Mouse (Mus musculus): Measurements from ENCODE around the gene Fam208a.

The Fam208a gene

GRCm38 (mm10) chr14:27428573-27428972 lies at the start of gene Fam208a:
Gene Fam208a (plus strand): TSS chr14:27428834.
- DNase-seq = peak; percentile 97 to 98

- no peak for DNase-seq
Measured at GRCm38 (mm10) chr14:27379404-27379803, 49.2 kb upstream of the Fam208a start.

GRCm38 (mm10) chr14:27381459-27381858 lies 47.2 kb upstream of the Fam208a start:
- DNase-seq = no peak

- no peak for DNase-seq
Measured at GRCm38 (mm10) chr14:27383321-27383830, 45.3 kb upstream of the Fam208a start.

- DNase-seq = no peak
Measured at GRCm38 (mm10) chr14:27384143-27384542, 44.5 kb upstream of the Fam208a start.

- DNase-seq = no peak
Measured at GRCm38 (mm10) chr14:27388616-27389015, 40.0 kb upstream of the Fam208a start.

GRCm38 (mm10) chr14:27389722-27390121 lies 38.9 kb upstream of the Fam208a start:
- DNase-seq = no peak

- DNase-seq = no peak
Measured at GRCm38 (mm10) chr14:27390663-27391062, 38.0 kb upstream of the Fam208a start.

- DNase-seq = no peak
Measured at GRCm38 (mm10) chr14:27391776-27392308, 36.8 kb upstream of the Fam208a start.

- no peak for DNase-seq
Measured at GRCm38 (mm10) chr14:27392660-27393059, 36.0 kb upstream of the Fam208a start.

GRCm38 (mm10) chr14:27393806-27394205 lies 34.8 kb upstream of the Fam208a start:
- no peak for DNase-seq

- no peak for DNase-seq
Measured at GRCm38 (mm10) chr14:27396424-27396823, 32.2 kb upstream of the Fam208a start.

GRCm38 (mm10) chr14:27397526-27397925 lies 31.1 kb upstream of the Fam208a start:
- DNase-seq = peak in 1 of 2 experiments; percentile 32

GRCm38 (mm10) chr14:27400495-27400894 lies 28.1 kb upstream of the Fam208a start:
- DNase-seq = no peak

GRCm38 (mm10) chr14:27401717-27402278 lies 26.8 kb upstream of the Fam208a start:
- DNase-seq = no peak

GRCm38 (mm10) chr14:27402332-27403250 lies 26.0 kb upstream of the Fam208a start:
- no peak for DNase-seq

GRCm38 (mm10) chr14:27405452-27405851 lies 23.2 kb upstream of the Fam208a start:
- DNase-seq = no peak

GRCm38 (mm10) chr14:27405947-27406346 lies 22.7 kb upstream of the Fam208a start:
- DNase-seq = no peak

GRCm38 (mm10) chr14:27408240-27408639 lies 20.4 kb upstream of the Fam208a start:
- DNase-seq = no peak

GRCm38 (mm10) chr14:27409662-27410061 lies 19.0 kb upstream of the Fam208a start:
- DNase-seq = no peak

- no peak for DNase-seq
Measured at GRCm38 (mm10) chr14:27411492-27411891, 17.1 kb upstream of the Fam208a start.

- no peak for DNase-seq
Measured at GRCm38 (mm10) chr14:27412699-27413098, 15.9 kb upstream of the Fam208a start.

- peak; percentile 22 to 38 for DNase-seq
Measured at GRCm38 (mm10) chr14:27413961-27414360, 14.7 kb upstream of the Fam208a start.

- no peak for DNase-seq
Measured at GRCm38 (mm10) chr14:27420816-27421215, 7.8 kb upstream of the Fam208a start.

Measured in cerebellum, postnatal 10 days (tissue).